Mouse (Mus musculus): ENCODE measurements at regions not wholly inside any gene's neighbourhood (a gene's known extent, or its start where the extent isn't known, plus 50 kb on each side); places are given as distances from the start of the nearest gene placed in this dataset.

- Histone ChIP-seq H3K4me1 (ENCODE audit: control insufficient read depth, insufficient read depth, low read length) (no peaks in the 10 kb centered on the region), H3K9ac (ENCODE audit: low read depth, low read length) (no peak overlapping the region), H3K4me2 (ENCODE audit: low read length) (no peak overlapping the region), H3K4me3 (ENCODE audit: low read depth, low read length) (no peak overlapping the region), H3K27me3 (ENCODE audit: control insufficient read depth, insufficient read depth, low read depth, low read length) (no peaks in the 10 kb centered on the region), H3K36me3 (ENCODE audit: control insufficient read depth, insufficient read depth, low read length) (no peaks in the 10 kb centered on the region), H3K9me3 (replicated peaks; ENCODE audit: control insufficient read depth, low read length, poor library complexity, severe bottlenecking) (no peaks in the 10 kb centered on the region), H3K27ac (ENCODE audit: low read length) (no peak overlapping the region)
- WGBS: 81% methylated on average over 4 of the region's 4 CpGs
- ATAC-seq: no peak
Measured at GRCm38 (mm10) chr1:108925563-108925962, 1056.7 kb upstream of the Cdh7 start.

GRCm38 (mm10) chr1:108934350-108934749 lies 1047.9 kb upstream of the Cdh7 start:
- Histone ChIP-seq H3K4me1 (ENCODE audit: control insufficient read depth, insufficient read depth, low read length) (no peaks in the 10 kb centered on the region), H3K27ac (ENCODE audit: low read length) (no peak overlapping the region), H3K4me3 (ENCODE audit: low read depth, low read length) (no peak overlapping the region), H3K9ac (ENCODE audit: low read depth, low read length) (no peak overlapping the region), H3K4me2 (ENCODE audit: low read length) (no peak overlapping the region), H3K27me3 (ENCODE audit: control insufficient read depth, insufficient read depth, low read depth, low read length) (no peaks in the 10 kb centered on the region), H3K9me3 (replicated peaks; ENCODE audit: control insufficient read depth, low read length, poor library complexity, severe bottlenecking) (no peaks in the 10 kb centered on the region), H3K36me3 (ENCODE audit: control insufficient read depth, insufficient read depth, low read length) (no peaks in the 10 kb centered on the region)
- ATAC-seq: 0 out of 2 replicates have a peak, but pooled peaks have one; percentile 54
- 55% methylated on average over 1 of the region's 1 CpGs for WGBS

- no peak overlapping the region for H3K4me3 ChIP-seq (ENCODE audit: low read depth, low read length)
- H3K27me3 ChIP-seq (ENCODE audit: control insufficient read depth, insufficient read depth, low read depth, low read length): no peaks in the 10 kb centered on the region
- H3K4me2 ChIP-seq (ENCODE audit: low read length): no peak overlapping the region
- H3K4me1 ChIP-seq (ENCODE audit: control insufficient read depth, insufficient read depth, low read length): no peaks in the 10 kb centered on the region
- 48% methylated on average over 1 of the region's 1 CpGs for WGBS
- H3K36me3 ChIP-seq (ENCODE audit: control insufficient read depth, insufficient read depth, low read length): no peaks in the 10 kb centered on the region
- no peak for ATAC-seq
- no peak overlapping the region for H3K9ac ChIP-seq (ENCODE audit: low read depth, low read length)
- no peak overlapping the region for H3K27ac ChIP-seq (ENCODE audit: low read length)
- H3K9me3 ChIP-seq (replicated peaks; ENCODE audit: control insufficient read depth, low read length, poor library complexity, severe bottlenecking): no peaks in the 10 kb centered on the region
Measured at GRCm38 (mm10) chr1:108974866-108975265, 1007.4 kb upstream of the Cdh7 start.

- Histone ChIP-seq H3K27ac (ENCODE audit: low read length) (no peak overlapping the region), H3K4me2 (ENCODE audit: low read length) (no peak overlapping the region), H3K27me3 (ENCODE audit: control insufficient read depth, insufficient read depth, low read depth, low read length) (no peaks in the 10 kb centered on the region), H3K4me1 (ENCODE audit: control insufficient read depth, insufficient read depth, low read length) (no peaks in the 10 kb centered on the region), H3K4me3 (ENCODE audit: low read depth, low read length) (no peak overlapping the region), H3K9me3 (replicated peaks; ENCODE audit: control insufficient read depth, low read length, poor library complexity, severe bottlenecking) (no peaks in the 10 kb centered on the region), H3K36me3 (ENCODE audit: control insufficient read depth, insufficient read depth, low read length) (no peaks in the 10 kb centered on the region), H3K9ac (ENCODE audit: low read depth, low read length) (no peak overlapping the region)
- WGBS: 74% methylated on average over 2 of the region's 2 CpGs
- no peak for ATAC-seq
Measured at GRCm38 (mm10) chr1:108994651-108995050, 987.6 kb upstream of the Cdh7 start.
